Mouse (Mus musculus): Measurements from ENCODE around the gene Pin1.

DNA sequence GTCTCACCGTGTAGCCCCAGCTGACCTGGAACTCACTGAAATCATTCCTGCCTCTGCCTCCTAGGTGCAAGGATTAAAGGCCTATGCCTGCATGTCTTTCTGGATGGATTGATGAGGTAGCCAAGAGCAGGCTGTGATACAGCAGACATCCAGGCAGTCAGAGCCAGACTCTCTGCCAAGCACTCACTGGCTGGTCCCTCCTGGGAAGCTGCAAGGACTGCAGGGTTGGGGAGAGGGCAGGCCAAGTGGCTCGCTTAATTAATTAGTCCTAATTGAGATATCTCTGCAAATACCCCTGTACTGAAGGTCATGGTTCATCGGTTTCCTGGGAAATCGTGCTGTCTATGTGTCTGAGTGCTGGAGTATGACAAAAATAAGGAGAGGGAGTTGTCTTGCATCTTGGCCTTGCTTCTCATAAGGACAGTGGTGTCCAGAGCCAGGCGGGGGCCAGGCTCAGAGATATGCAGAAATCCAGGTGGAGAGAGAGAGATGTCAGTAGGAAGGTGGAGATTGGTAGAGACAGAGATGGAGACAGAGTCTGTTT is 61.1 kb downstream of the Pin1 start:
- TF ChIP-seq CTCF (IDR thresholded peaks at IDR 0.05) (no peak), POLR2A (IDR thresholded peaks at IDR 0.05; ENCODE audit: insufficient read depth, low read depth, low read length) (no peak), EP300 (IDR thresholded peaks at IDR 0.05; ENCODE audit: insufficient read depth, low read depth, low read length) (no peak)
